Mouse (Mus musculus): Measurements from ENCODE around the gene Bco2.

The Bco2 gene

GRCm38 (mm10) chr9:50555094-50555446 is at the start of gene Bco2:
TSS of gene Bco2 (minus strand) at chr9:50555181.
- DNase-seq (ENCODE audit: low spot score in 2 of 2), result no peak

DNA sequence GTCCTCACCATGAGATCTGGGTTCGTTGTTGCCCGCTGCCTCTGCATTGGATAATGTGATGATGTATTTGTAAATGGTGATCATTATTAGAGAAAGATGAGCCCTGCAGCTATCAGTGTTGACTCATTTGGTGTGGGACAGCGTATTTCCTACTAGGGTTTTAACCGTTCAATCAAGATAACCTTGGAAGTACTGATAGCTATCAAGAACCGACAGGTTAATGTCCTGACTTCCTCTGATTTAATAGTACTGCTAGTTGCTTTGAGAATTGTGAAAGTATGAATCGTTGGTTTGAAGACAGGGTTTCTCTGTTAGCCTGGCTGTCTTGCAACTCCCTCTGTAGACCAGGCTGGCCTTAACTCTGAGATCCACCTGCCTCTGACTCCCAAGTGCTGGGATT is 49.4 kb upstream of the Bco2 start:
- DNase-seq (ENCODE audit: low spot score in 2 of 2), result no peak

DNA sequence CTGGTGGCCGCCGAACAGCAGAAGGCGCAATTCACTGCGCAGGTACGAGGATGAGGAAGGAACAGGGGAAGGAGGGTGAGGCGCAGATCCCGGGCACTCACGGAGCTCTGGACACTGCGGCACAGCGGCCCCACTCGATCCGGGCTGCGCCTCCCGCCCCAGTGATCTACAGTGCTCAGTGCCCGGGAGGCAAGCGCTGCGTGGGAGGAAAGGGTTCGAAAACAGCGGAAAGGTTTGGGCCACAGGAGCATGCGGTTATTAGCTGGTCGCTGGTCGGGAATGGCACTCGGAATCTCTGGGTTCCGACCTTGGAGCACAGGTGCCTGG is 49.0 kb upstream of the Bco2 start:
- DNase-seq (ENCODE audit: low spot score in 2 of 2), result no peak

- DNase-seq (ENCODE audit: low spot score in 2 of 2), result peak; percentile 91 to 92
These were observed 48.4 kb upstream of the Bco2 start, which contains the start of the genes Sdhd and Timm8b for GRCm38 (mm10) chr9:50603189-50603997. TSS of gene Sdhd (minus strand) at chr9:50603812. TSS of gene Timm8b (plus strand) at chr9:50603910.

DNA sequence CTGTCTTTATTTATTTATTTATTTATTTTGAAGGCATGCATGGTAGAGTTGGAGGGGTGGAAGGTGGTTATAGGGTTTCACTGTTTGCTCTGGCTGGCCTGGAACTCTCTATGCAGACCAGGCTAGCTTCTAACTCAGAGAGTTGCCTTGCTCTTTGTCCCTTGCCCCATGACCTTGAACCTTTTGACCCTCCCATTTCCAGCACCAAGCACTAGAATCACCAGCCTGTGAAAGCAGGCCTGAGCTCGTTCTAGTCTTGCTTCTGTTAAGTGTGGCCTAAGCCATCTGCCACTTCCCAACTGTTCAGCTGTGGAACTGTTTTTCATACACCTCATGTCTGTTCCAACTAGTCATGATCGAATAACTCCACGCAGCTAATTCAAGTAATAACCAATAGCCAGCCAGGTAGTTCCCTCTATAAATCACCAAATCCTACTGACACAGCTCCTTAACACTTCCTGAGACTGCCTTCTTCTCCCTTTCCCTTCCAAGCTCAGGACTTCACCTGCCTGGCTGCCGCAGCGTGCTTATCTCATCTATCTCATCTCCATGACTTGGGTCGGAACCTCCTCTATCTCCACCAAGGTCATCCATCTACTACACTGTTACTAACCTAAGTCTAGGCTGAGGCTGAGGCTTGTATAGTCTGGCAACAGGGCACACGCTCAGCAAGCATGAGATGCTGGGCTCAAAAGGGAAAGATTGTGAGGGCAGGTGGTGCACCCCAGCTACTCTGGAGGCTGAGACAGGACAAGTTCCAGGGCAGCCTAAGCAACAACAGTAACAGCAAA is 47.3 kb upstream of the Bco2 start:
- DNase-seq (ENCODE audit: low spot score in 2 of 2), result no peak

- no peak for DNase-seq (ENCODE audit: low spot score in 2 of 2)
These were observed 46.6 kb upstream of the Bco2 start for GRCm38 (mm10) chr9:50601536-50601935.

DNA sequence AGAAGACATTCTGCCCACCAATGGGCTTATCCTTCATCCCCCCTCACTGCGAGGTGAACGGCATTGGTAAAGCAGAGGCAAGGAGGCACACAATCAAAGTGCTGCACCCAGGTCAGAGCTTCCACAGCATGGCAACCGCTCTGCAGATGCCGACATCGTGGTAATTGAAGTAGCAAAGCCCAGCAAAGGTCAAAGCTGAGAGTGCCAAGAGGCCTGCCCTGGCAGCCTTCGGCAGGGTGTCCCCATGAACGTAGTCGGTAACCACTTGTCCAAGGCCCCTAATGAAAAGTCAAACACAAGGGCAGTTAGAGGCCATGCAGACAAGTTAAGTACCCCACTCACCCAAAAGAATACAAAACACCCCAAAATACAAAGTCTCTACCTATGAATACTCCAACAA is 42.0 kb upstream of the Bco2 start:
- no peak for DNase-seq (ENCODE audit: low spot score in 2 of 2)

- no peak for DNase-seq (ENCODE audit: low spot score in 2 of 2)
These were observed 39.9 kb upstream of the Bco2 start for GRCm38 (mm10) chr9:50594794-50595417.

- DNase-seq (ENCODE audit: low spot score in 2 of 2), result no peak
These were observed 38.6 kb upstream of the Bco2 start for GRCm38 (mm10) chr9:50593544-50593943.

DNA sequence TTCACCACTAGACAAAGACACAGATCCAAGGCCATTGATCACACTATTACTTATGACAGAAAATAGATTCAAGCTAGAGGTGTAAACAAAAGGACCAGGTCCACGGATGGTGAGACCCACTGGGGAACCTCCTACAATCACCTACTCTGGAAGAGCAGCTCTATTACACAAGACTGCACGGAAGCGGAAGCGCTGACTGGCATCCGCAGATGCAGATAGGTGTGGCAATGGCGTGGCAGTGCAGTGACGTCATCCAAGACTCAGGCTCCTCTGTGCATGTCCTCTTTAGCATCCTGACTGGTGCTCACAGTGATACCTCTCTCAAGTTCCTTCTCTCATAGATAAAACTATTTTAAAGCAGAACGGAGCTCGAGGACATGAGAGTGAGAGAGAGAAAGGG is 38.0 kb upstream of the Bco2 start:
- no peak for DNase-seq (ENCODE audit: low spot score in 2 of 2)

DNA sequence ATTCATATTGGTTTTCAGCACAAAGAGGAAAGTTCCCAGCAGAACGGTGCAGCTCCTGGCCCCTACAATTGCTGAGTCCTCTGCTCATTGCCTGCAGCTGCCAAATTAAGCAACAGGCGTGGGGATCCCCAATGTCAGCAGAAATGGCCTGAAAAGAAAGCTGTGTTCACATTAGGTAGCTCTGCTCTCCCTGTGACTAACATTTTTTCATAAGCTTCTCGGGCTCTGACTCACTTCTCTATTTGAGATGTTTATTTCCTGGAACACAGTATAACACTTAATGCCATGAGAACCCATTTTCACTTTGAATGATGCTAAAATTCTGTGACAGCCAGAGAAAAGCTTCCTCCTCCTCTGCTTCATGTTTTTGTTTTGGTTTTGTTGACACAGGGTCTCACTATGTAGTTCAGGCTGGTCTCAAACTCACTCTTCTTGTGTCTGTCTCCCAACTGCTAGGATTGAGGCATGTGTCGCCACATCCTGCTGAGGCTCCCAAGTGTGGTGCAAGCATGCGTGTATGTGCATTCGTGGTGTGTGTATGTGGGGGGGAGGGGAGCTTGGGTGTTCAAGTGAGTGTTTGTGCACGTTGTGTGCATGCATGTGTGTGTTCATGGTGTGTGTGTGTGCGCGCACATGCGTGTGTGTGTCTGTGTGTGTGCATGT is 36.0 kb upstream of the Bco2 start:
- DNase-seq (ENCODE audit: low spot score in 2 of 2), result no peak

DNA sequence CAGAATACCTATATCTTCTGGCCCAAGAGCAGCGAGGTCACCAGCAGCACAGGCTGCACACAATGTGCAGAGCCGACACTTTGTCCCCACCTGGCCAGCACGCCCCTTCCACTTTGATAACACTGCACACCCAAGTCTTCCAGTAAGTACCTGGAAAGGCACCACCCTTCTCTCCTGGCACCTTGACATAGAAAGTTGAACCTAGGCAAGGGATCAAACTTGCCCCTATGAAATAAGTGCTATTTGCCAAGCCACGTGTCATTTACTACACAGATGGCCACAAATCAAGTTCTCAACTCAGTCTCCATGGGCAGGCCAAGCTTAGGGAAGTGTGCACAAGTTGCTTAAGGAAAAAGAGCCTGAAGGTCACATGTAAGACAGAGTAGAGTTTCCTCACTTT is 32.0 kb upstream of the Bco2 start:
- DNase-seq (ENCODE audit: low spot score in 2 of 2), result no peak

DNA sequence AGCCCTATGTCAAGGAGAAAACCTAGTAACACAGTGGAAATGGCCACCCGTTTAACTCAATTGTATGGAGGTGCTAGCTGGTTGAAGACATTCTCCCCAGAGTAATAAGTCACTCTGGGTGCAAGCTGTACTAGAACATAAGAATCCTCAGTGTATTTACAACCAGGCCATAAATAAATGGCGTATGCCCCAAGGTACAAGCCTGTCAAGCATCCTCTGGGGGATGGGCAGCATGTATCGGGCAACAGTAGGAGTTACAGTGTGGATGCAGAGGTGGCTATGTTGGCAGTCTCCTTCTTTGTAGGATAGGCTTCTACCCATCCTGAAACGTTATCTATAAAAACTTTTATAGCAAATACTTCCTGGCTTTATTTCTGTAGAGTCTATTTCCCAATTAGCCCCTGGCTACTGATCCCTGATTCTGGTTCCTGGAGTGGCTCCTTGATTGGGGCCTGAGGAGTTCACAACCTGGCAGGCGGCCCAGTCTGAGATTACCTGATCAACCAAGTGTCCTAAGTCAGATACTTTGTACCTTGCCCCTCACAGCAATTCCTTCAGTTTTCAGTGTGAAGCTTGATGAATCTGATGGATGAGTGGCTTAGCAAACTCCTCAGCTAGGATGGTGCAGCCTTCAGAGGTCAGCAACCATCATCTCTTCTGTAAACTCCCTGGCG is 30.3 kb upstream of the Bco2 start:
- DNase-seq (ENCODE audit: low spot score in 2 of 2), result no peak

DNA sequence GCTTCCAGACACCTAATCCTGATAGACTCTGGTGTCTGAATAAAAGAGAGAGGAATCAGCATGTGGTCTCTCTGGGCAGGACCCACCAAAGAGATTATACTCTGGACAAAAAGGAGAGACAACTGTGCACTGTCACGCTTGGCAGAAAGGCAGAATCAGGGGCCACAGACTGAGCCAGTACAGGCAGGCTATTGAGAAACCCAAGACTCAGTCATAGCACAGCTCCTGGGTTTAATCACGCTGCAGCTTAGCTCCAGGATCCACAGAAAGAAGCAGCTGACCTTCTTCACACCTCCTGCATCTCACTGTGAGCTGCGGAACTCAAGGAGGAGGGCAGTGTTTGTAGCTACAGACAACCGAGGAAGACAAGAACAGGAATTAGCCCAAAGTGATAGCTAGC is 25.4 kb upstream of the Bco2 start:
- DNase-seq (ENCODE audit: low spot score in 2 of 2), result no peak

- no peak for DNase-seq (ENCODE audit: low spot score in 2 of 2)
These were observed 14.9 kb upstream of the Bco2 start for GRCm38 (mm10) chr9:50569599-50570525.

DNA sequence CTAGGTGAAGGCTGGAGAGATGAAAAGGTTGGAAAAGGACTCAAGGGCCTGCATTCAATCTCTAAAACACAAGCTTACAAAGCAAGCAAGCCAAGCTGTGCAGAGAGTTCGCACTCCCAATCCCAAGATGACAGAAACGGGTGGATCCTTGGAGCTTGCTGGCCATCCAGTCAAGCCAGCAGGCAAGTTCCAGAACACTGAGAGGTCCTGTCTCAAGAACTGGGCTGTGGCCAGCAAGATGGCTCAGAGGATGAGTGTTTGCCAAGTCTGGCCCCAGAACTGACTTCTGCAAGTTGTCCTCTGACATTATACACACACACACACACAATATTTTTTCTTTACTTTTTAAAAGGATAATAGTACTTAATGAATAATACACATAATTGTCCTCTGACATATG is 12.9 kb upstream of the Bco2 start:
- DNase-seq (ENCODE audit: low spot score in 2 of 2), result no peak

- no peak for DNase-seq (ENCODE audit: low spot score in 2 of 2)
These were observed 12.4 kb upstream of the Bco2 start for GRCm38 (mm10) chr9:50567372-50567771.

DNA sequence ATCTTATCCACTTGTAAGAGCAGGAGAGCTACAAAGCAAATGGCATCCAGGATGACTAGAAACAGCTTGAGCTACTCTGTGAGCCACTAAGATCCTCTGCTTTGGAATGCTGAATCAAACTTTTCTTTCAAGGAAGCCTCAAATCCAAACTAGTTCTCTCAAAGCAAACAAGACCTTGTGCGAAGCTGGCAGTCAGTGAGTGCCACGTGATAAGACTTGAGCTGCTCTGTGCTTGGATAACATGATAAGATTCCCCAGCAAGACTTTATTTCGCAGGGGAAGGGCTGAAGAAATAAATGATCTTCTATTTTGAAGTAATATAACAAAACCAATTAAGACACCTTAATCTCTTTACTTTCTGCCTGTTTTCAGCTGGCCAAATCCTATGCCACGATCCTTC is 11.0 kb upstream of the Bco2 start:
- no peak for DNase-seq (ENCODE audit: low spot score in 2 of 2)

- DNase-seq (ENCODE audit: low spot score in 2 of 2), result no peak
These were observed 10.2 kb upstream of the Bco2 start for GRCm38 (mm10) chr9:50565173-50565572.

- DNase-seq (ENCODE audit: low spot score in 2 of 2), result no peak
These were observed 7.0 kb upstream of the Bco2 start for GRCm38 (mm10) chr9:50561918-50562360.
